Mouse (Mus musculus) embryonic facial prominence, embryonic 11.5 days (tissue): ENCODE results near the gene Olfml2a. TPM values are rescaled to one million over a fixed set of nuclear protein-coding genes. Genes with fewer than 3 reads are reported as not detected.

ENCODE experiments used
- ATAC-seq: fragments of 200-750 bp; cut with Nextera tagmentation; replicated peaks from 2 replicates; pipeline ENCODE4 v1.8.0; 2017; ENCODE audit warnings: low read depth; ENCODE audit not compliant: insufficient number of reproducible peaks, low FRiP score, low TSS enrichment
- DNase-seq: peaks from one replicate; pipeline ENCODE4 v3.0.0-alpha.2; 2015; ENCODE audit warnings: low spot score
- H3K27ac ChIP-seq: fragments of 300-500 bp; sonication (generic); replicated peaks from 2 replicates; pipeline ENCODE4 v1.5.1; 2014; ENCODE audit warnings: mild to moderate bottlenecking, low read depth, low read length, control low read depth
- H3K27me3 ChIP-seq: fragments of 300-500 bp; sonication (generic); 2 replicates; pipeline ENCODE4 v1.6.1; 2014; ENCODE audit warnings: mild to moderate bottlenecking, low read length, moderate library complexity, mixed read lengths; ENCODE audit not compliant: control insufficient read depth, insufficient read depth
- H3K36me3 ChIP-seq: fragments of 300-500 bp; sonication (generic); replicated peaks from 2 replicates; pipeline ENCODE4 v1.6.1; 2014; ENCODE audit warnings: low read depth, mild to moderate bottlenecking, low read length, moderate library complexity, mixed read lengths; ENCODE audit not compliant: control insufficient read depth, insufficient read depth
- H3K4me1 ChIP-seq: fragments of 300-500 bp; sonication (generic); 2 replicates; pipeline ENCODE4 v1.6.1; 2014; ENCODE audit warnings: low read length, mixed read lengths; ENCODE audit not compliant: control insufficient read depth, insufficient read depth
- H3K4me2 ChIP-seq: fragments of 300-500 bp; sonication (generic); 2 replicates; pipeline ENCODE4 v1.6.1; 2014; ENCODE audit warnings: low read depth, mild to moderate bottlenecking, control low read depth, low read length, moderate library complexity
- H3K4me3 ChIP-seq: fragments of 300-500 bp; sonication (generic); 2 replicates; pipeline ENCODE4 v1.5.1; 2014; ENCODE audit warnings: low read depth, low read length, control low read depth
- H3K9ac ChIP-seq: fragments of 300-500 bp; sonication (generic); replicated peaks from 2 replicates; pipeline ENCODE4 v1.6.1; 2014; ENCODE audit warnings: mild to moderate bottlenecking, control low read depth, low read length
- H3K9me3 ChIP-seq: fragments of 300-500 bp; sonication (generic); replicated peaks from 2 replicates; pipeline ENCODE4 v1.6.1; 2016; ENCODE audit warnings: mild to moderate bottlenecking, low read length, inconsistent platforms, mixed read lengths; ENCODE audit not compliant: control insufficient read depth
- WGBS: fragments of 180-500 bp; shearing (Covaris S2); extraction: QIAGEN DNeasy Blood & Tissue Kit; methylation state at CpG from one replicate; pipeline ENCODE4 v1.1.7; 2014; 5-methylcytosine and 5-hydroxymethylcytosine counted together
- polyA plus RNA-seq: library from polyadenylated mRNA; unstranded; fragments of >200 nt; fragmentation: Nextera tagmentation; extraction: Ambion mirVana; gene quantifications from 2 replicates; pipeline ENCODE4 v1.2.1, GENCODE M21; 2014

The Olfml2a gene
- polyA plus RNA-seq, 1 experiment from 2014 or later = 2.5 TPM

GRCm38 (mm10) chr2:38975941-38976805 is 44.4 kb downstream of the Olfml2a start:
- Histone ChIP-seq H3K4me2 (no peak overlapping the region), H3K4me1 (no peaks in the 10 kb centered on the region), H3K27ac (no peak overlapping the region), H3K4me3 (no peak overlapping the region), H3K9ac (no peak overlapping the region), H3K9me3 (no peaks in the 10 kb centered on the region), H3K36me3 (no peaks in the 10 kb centered on the region), H3K27me3 (no peaks in the 10 kb centered on the region)
- WGBS = 73% methylated on average over 21 of the region's 21 CpGs
- DNase-seq = no peak
- ATAC-seq = no peak

GRCm38 (mm10) chr2:38977837-38978236 is 46.1 kb downstream of the Olfml2a start:
- H3K9me3 ChIP-seq = no peaks in the 10 kb centered on the region
- DNase-seq (no peak), ATAC-seq (no peak)
- H3K4me2 ChIP-seq = no peak overlapping the region
- WGBS = 56% methylated on average over 4 of the region's 4 CpGs
- H3K4me3 ChIP-seq = no peak overlapping the region
- no peak overlapping the region for H3K27ac ChIP-seq
- no peak overlapping the region for H3K9ac ChIP-seq
- H3K27me3 ChIP-seq = no peaks in the 10 kb centered on the region
- no peaks in the 10 kb centered on the region for H3K36me3 ChIP-seq
- no peaks in the 10 kb centered on the region for H3K4me1 ChIP-seq

- Histone ChIP-seq H3K9me3 (peaks cover 3% of the 10 kb centered on the region; the same call in 1 of the 2 replicates), H3K4me2 (no peak overlapping the region), H3K27ac (no peak overlapping the region), H3K4me1 (no peaks in the 10 kb centered on the region), H3K36me3 (no peaks in the 10 kb centered on the region), H3K4me3 (no peak overlapping the region), H3K27me3 (no peaks in the 10 kb centered on the region), H3K9ac (no peak overlapping the region)
- DNase-seq (no peak), ATAC-seq (no peak)
- WGBS = 93% methylated on average over 2 of the region's 2 CpGs
These were observed 51.7 kb downstream of the Olfml2a start for GRCm38 (mm10) chr2:38983456-38983855.

GRCm38 (mm10) chr2:38986580-38986979 is 54.8 kb downstream of the Olfml2a start:
- 87% methylated on average over 3 of the region's 3 CpGs for WGBS
- Histone ChIP-seq H3K9me3 (peaks cover 3% of the 10 kb centered on the region; the same call in 1 of the 2 replicates), H3K36me3 (no peaks in the 10 kb centered on the region), H3K4me2 (no peak overlapping the region), H3K9ac (no peak overlapping the region), H3K27ac (no peak overlapping the region), H3K27me3 (no peaks in the 10 kb centered on the region), H3K4me3 (no peak overlapping the region), H3K4me1 (no peaks in the 10 kb centered on the region)
- ATAC-seq (no peak), DNase-seq (no peak)

- DNase-seq (no peak), ATAC-seq (no peak)
- Histone ChIP-seq H3K27me3 (no peaks in the 10 kb centered on the region), H3K9me3 (peaks cover 3% of the 10 kb centered on the region; the same call in 1 of the 2 replicates), H3K27ac (no peak overlapping the region), H3K9ac (no peak overlapping the region), H3K4me2 (no peak overlapping the region), H3K36me3 (no peaks in the 10 kb centered on the region), H3K4me1 (no peaks in the 10 kb centered on the region), H3K4me3 (no peak overlapping the region)
- 48% methylated on average over 1 of the region's 1 CpGs for WGBS
These were observed 55.6 kb downstream of the Olfml2a start for GRCm38 (mm10) chr2:38987371-38987770.

GRCm38 (mm10) chr2:38987803-38988510 is 56.2 kb downstream of the Olfml2a start:
- ATAC-seq = no peak

GRCm38 (mm10) chr2:38988929-38989328 is 57.2 kb downstream of the Olfml2a start:
- WGBS = 92% methylated on average over 2 of the region's 2 CpGs
- no peaks in the 10 kb centered on the region for H3K4me1 ChIP-seq
- ATAC-seq (no peak), DNase-seq (no peak)
- H3K9me3 ChIP-seq = no peaks in the 10 kb centered on the region
- H3K27ac ChIP-seq = no peak overlapping the region
- no peak overlapping the region for H3K9ac ChIP-seq
- H3K27me3 ChIP-seq = no peaks in the 10 kb centered on the region
- no peak overlapping the region for H3K4me2 ChIP-seq
- H3K36me3 ChIP-seq = no peaks in the 10 kb centered on the region
- no peak overlapping the region for H3K4me3 ChIP-seq

More at GRCm38 (mm10) chr2:38987803-38988510, 56.2 kb downstream of the Olfml2a start:
- H3K27ac ChIP-seq = no peak overlapping the region
- H3K27me3 ChIP-seq = no peaks in the 10 kb centered on the region
- H3K36me3 ChIP-seq = no peaks in the 10 kb centered on the region
- H3K4me3 ChIP-seq = no peak overlapping the region
- H3K4me1 ChIP-seq = no peaks in the 10 kb centered on the region
- no peak overlapping the region for H3K4me2 ChIP-seq
- peaks cover 3% of the 10 kb centered on the region; the same call in 1 of the 2 replicates for H3K9me3 ChIP-seq
- no peak overlapping the region for H3K9ac ChIP-seq
- 79% methylated on average over 6 of the region's 6 CpGs for WGBS
- peak; percentile 23 for DNase-seq

GRCm38 (mm10) chr2:38992004-38992403 is 60.2 kb downstream of the Olfml2a start:
- ATAC-seq (no peak), DNase-seq (no peak)
- Histone ChIP-seq H3K9ac (no peak overlapping the region), H3K27ac (no peak overlapping the region), H3K27me3 (no peaks in the 10 kb centered on the region), H3K4me3 (no peak overlapping the region), H3K36me3 (no peaks in the 10 kb centered on the region), H3K9me3 (no peaks in the 10 kb centered on the region), H3K4me2 (no peak overlapping the region), H3K4me1 (no peaks in the 10 kb centered on the region)
- WGBS = 67% methylated on average over 4 of the region's 4 CpGs
